Mouse (Mus musculus) myocyte (in vitro differentiated cells): ENCODE results near the gene Shroom1.

ENCODE experiments used
- E2F4 ChIP-seq: IDR thresholded peaks from one replicate; pipeline ENCODE4 v1.6.1; 2011; ENCODE audit warnings: mild to moderate bottlenecking, control low read depth, moderate library complexity; ENCODE audit not compliant: insufficient read depth
- MYOG ChIP-seq, 3 experiments: IDR thresholded peaks; one replicate each; pipeline ENCODE4 v1.6.1; 2011; ENCODE audit warnings: control low read depth in 2 of 3, low read depth in 2 of 3, mild to moderate bottlenecking in 2 of 3; ENCODE audit not compliant: insufficient read length in 2 of 3, control insufficient read depth in 1 of 3, insufficient read depth in 1 of 3
- POLR2A ChIP-seq: IDR thresholded peaks from one replicate; pipeline ENCODE4 v1.6.1; 2011; ENCODE audit warnings: low read depth, mild to moderate bottlenecking, control low read depth, moderate library complexity; ENCODE audit not compliant: insufficient read length
- POLR2AphosphoS2 ChIP-seq: IDR thresholded peaks from one replicate; pipeline ENCODE4 v1.6.1; 2011; ENCODE audit warnings: low read depth, control low read depth; ENCODE audit not compliant: insufficient read length
- SRF ChIP-seq: IDR thresholded peaks from one replicate; pipeline ENCODE4 v1.6.1; 2011; ENCODE audit warnings: low read depth; ENCODE audit not compliant: control insufficient read depth, insufficient read length

- TF ChIP-seq POLR2A (no peak), SRF (no peak), E2F4 (no peak), POLR2AphosphoS2 (no peak), MYOG (IDR thresholded peaks at IDR 0.05; ENCODE audit: control insufficient read depth in 1 of 3, insufficient read depth in 1 of 3, insufficient read length in 2 of 3, low read depth in 2 of 3) (no peak)
Observed at GRCm38 (mm10) chr11:53425251-53425650, 31.8 kb upstream of the Shroom1 start.
